Mouse (Mus musculus) brain, embryonic 14.5 days (tissue): Measurements from ENCODE around the gene Itgb6. TPM values are rescaled to one million over a fixed set of nuclear protein-coding genes. Genes with fewer than 3 reads are reported as not detected.
A peak's percentile ranks its signal among the peaks of the same experiment; 100 is the strongest.

Experiments
- DNase-seq: peaks from one replicate; pipeline ENCODE4 v3.0.0-alpha.2; 2011; ENCODE audit warnings: low read depth
- CTCF ChIP-seq: fragments of 200-500 bp; IDR thresholded peaks from 2 replicates; pipeline ENCODE4 v1.5.1; 2012; ENCODE audit warnings: inconsistent platforms, mild to moderate bottlenecking, moderate library complexity, borderline replicate concordance; ENCODE audit not compliant: insufficient read depth, insufficient read length; ENCODE audit errors: extremely low read depth
- POLR2A ChIP-seq: fragments of 200-500 bp; IDR thresholded peaks from 2 replicates; pipeline ENCODE4 v1.6.1; 2012; ENCODE audit warnings: mild to moderate bottlenecking, inconsistent platforms, borderline replicate concordance; ENCODE audit not compliant: poor library complexity, insufficient read depth, insufficient read length, severe bottlenecking; ENCODE audit errors: extremely low read depth
- polyA plus RNA-seq: library from polyadenylated mRNA; depleted of rRNA; stranded (reverse); fragments of >200 nt; gene quantifications from 2 replicates; pipeline ENCODE4 v1.2.3, GENCODE M21; 2012

Gene Itgb6
- polyA plus RNA-seq, 1 experiment, result 0.15 TPM

- no peak for TF ChIP-seq CTCF
- no peak for DNase-seq
Measured at GRCm38 (mm10) chr2:60720205-60720604, 2.2 kb downstream of the Itgb6 start.

GRCm38 (mm10) chr2:60717348-60717747 lies 5.1 kb downstream of the Itgb6 start:
- DNase-seq, result peak; percentile 72
- TF ChIP-seq CTCF, result no peak
- no peak for TF ChIP-seq POLR2A

- TF ChIP-seq CTCF (no peak), POLR2A (no peak)
Measured at GRCm38 (mm10) chr2:60716549-60716948, 5.9 kb downstream of the Itgb6 start.

GRCm38 (mm10) chr2:60715771-60716170 lies 6.7 kb downstream of the Itgb6 start:
- DNase-seq, result no peak
- TF ChIP-seq POLR2A, result no peak
- no peak for TF ChIP-seq CTCF

More at GRCm38 (mm10) chr2:60716549-60716948, 5.9 kb downstream of the Itgb6 start:
- no peak for DNase-seq

- peak; percentile 58 for DNase-seq
- TF ChIP-seq POLR2A (no peak), CTCF (no peak)
Measured at GRCm38 (mm10) chr2:60714971-60715502, 7.4 kb downstream of the Itgb6 start.

GRCm38 (mm10) chr2:60714475-60714874 lies 8.0 kb downstream of the Itgb6 start:
- DNase-seq, result no peak
- TF ChIP-seq POLR2A (no peak), CTCF (no peak)

- TF ChIP-seq CTCF, result no peak
- TF ChIP-seq POLR2A, result no peak
- peak; percentile 88 for DNase-seq
Measured at GRCm38 (mm10) chr2:60713857-60714256, 8.6 kb downstream of the Itgb6 start.

GRCm38 (mm10) chr2:60712891-60713290 lies 9.6 kb downstream of the Itgb6 start:
- no peak for DNase-seq
- TF ChIP-seq POLR2A, result no peak
- no peak for TF ChIP-seq CTCF

GRCm38 (mm10) chr2:60712483-60712882 lies 10.0 kb downstream of the Itgb6 start:
- DNase-seq, result no peak
- TF ChIP-seq POLR2A, result no peak
- TF ChIP-seq CTCF, result no peak

- no peak for DNase-seq
- TF ChIP-seq POLR2A, result no peak
- no peak for TF ChIP-seq CTCF
Measured at GRCm38 (mm10) chr2:60711098-60711880, 11.2 kb downstream of the Itgb6 start.

GRCm38 (mm10) chr2:60710317-60710716 lies 12.1 kb downstream of the Itgb6 start:
- TF ChIP-seq POLR2A (no peak), CTCF (no peak)
- no peak for DNase-seq

GRCm38 (mm10) chr2:60708671-60709070 lies 13.8 kb downstream of the Itgb6 start:
- TF ChIP-seq CTCF (no peak), POLR2A (no peak)
- DNase-seq, result no peak

GRCm38 (mm10) chr2:60706866-60707265 lies 15.6 kb downstream of the Itgb6 start:
- DNase-seq, result no peak
- no peak for TF ChIP-seq POLR2A
- TF ChIP-seq CTCF, result no peak

- no peak for DNase-seq
- TF ChIP-seq CTCF (no peak), POLR2A (no peak)
Measured at GRCm38 (mm10) chr2:60705426-60705825, 17.0 kb downstream of the Itgb6 start.

- TF ChIP-seq CTCF (no peak), POLR2A (no peak)
- no peak for DNase-seq
Measured at GRCm38 (mm10) chr2:60703315-60703714, 19.1 kb downstream of the Itgb6 start.

GRCm38 (mm10) chr2:60700956-60701355 lies 21.5 kb downstream of the Itgb6 start:
- TF ChIP-seq POLR2A (no peak), CTCF (no peak)
- DNase-seq, result no peak
